Mouse (Mus musculus): ENCODE results near the gene St5. TPM values are rescaled to one million over a fixed set of nuclear protein-coding genes. Genes with fewer than 3 reads are reported as not detected.

Gene St5
- polyA plus RNA-seq, 1 experiment from 2014 or later, result 20.1 TPM

GRCm38 (mm10) chr7:109618721-109619120, 84.7 kb downstream of the St5 start:
- Histone ChIP-seq H3K4me1 (replicated peaks) (peaks cover 62% of the 10 kb centered on the region), H3K4me3 (replicated peaks) (no peak overlapping the region), H3K36me3 (replicated peaks) (no peaks in the 10 kb centered on the region), H3K4me2 (no peak overlapping the region), H3K27ac (replicated peaks) (no peak overlapping the region), H3K9ac (no peak overlapping the region), H3K27me3 (no peaks in the 10 kb centered on the region), H3K9me3 (replicated peaks) (no peaks in the 10 kb centered on the region)
- WGBS (ENCODE audit: insufficient replicate concordance), result 16% methylated on average over 6 of the region's 6 CpGs
- no peak for ATAC-seq (ENCODE audit: insufficient read depth)

- Histone ChIP-seq H3K4me2 (no peak overlapping the region), H3K36me3 (replicated peaks) (no peaks in the 10 kb centered on the region), H3K27ac (replicated peaks) (no peak overlapping the region), H3K9me3 (replicated peaks) (no peaks in the 10 kb centered on the region), H3K4me3 (replicated peaks) (no peak overlapping the region), H3K27me3 (no peaks in the 10 kb centered on the region), H3K9ac (no peak overlapping the region), H3K4me1 (replicated peaks) (peaks cover 61% of the 10 kb centered on the region)
- no peak for ATAC-seq (ENCODE audit: insufficient read depth)
- WGBS (ENCODE audit: insufficient replicate concordance), result 69% methylated on average over 3 of the region's 3 CpGs
Observed at GRCm38 (mm10) chr7:109617838-109618237, 85.6 kb downstream of the St5 start.

GRCm38 (mm10) chr7:109616034-109616979, 87.1 kb downstream of the St5 start:
- peaks cover 66% of the 10 kb centered on the region for H3K4me1 ChIP-seq (replicated peaks)
- peak; percentile 81 for ATAC-seq (ENCODE audit: insufficient read depth)
- WGBS (ENCODE audit: insufficient replicate concordance), result 9% methylated on average over 25 of the region's 25 CpGs
- H3K27ac ChIP-seq (replicated peaks), result peak overlapping the region; percentile 46
- H3K4me3 ChIP-seq (replicated peaks), result peak overlapping the region; percentile 40
- H3K9ac ChIP-seq, result peak overlapping the region; percentile 40; the same call in 1 of the 2 replicates
- no peaks in the 10 kb centered on the region for H3K9me3 ChIP-seq (replicated peaks)
- no peaks in the 10 kb centered on the region for H3K36me3 ChIP-seq (replicated peaks)
- no peaks in the 10 kb centered on the region for H3K27me3 ChIP-seq
- H3K4me2 ChIP-seq, result peak overlapping the region; percentile 69

DNA sequence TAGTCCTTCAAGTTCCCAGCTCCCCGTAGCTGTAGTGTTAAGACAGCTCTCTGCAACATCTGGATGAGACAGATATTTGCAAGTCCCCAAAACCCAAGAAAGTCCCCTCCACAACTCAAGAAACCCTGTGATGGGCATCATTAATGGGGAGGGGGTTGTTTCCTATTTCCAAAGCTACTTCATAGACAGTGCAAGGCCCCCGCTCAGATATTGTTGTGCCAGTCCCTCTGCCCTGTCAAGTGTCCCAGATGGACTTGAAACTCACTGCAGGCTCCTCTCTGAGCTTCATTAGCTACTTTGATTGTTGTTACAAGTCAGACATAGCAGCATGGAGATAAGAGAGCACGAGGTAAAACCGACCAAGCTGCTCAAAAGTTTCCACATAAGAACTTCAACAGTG, 87.8 kb downstream of the St5 start:
- H3K9me3 ChIP-seq (replicated peaks), result no peaks in the 10 kb centered on the region
- no peak overlapping the region for H3K9ac ChIP-seq
- no peak for ATAC-seq (ENCODE audit: insufficient read depth)
- peak overlapping the region; percentile 1; the same call in 1 of the 2 replicates for H3K27ac ChIP-seq (replicated peaks)
- 41% methylated on average over 4 of the region's 4 CpGs for WGBS (ENCODE audit: insufficient replicate concordance)
- no peaks in the 10 kb centered on the region for H3K27me3 ChIP-seq
- H3K36me3 ChIP-seq (replicated peaks), result no peaks in the 10 kb centered on the region
- H3K4me1 ChIP-seq (replicated peaks), result peaks cover 62% of the 10 kb centered on the region
- H3K4me3 ChIP-seq (replicated peaks), result no peak overlapping the region
- H3K4me2 ChIP-seq, result peak overlapping the region; percentile 69

GRCm38 (mm10) chr7:109614939-109615338, 88.5 kb downstream of the St5 start:
- no peak overlapping the region for H3K9ac ChIP-seq
- H3K4me1 ChIP-seq (replicated peaks), result peaks cover 64% of the 10 kb centered on the region
- no peaks in the 10 kb centered on the region for H3K36me3 ChIP-seq (replicated peaks)
- WGBS (ENCODE audit: insufficient replicate concordance), result 61% methylated on average over 4 of the region's 4 CpGs
- no peak overlapping the region for H3K4me3 ChIP-seq (replicated peaks)
- no peak overlapping the region for H3K27ac ChIP-seq (replicated peaks)
- H3K27me3 ChIP-seq, result no peaks in the 10 kb centered on the region
- H3K9me3 ChIP-seq (replicated peaks), result no peaks in the 10 kb centered on the region
- ATAC-seq (ENCODE audit: insufficient read depth), result no peak
- no peak overlapping the region for H3K4me2 ChIP-seq

- H3K4me3 ChIP-seq (replicated peaks), result no peak overlapping the region
- no peak overlapping the region for H3K4me2 ChIP-seq
- no peak for ATAC-seq (ENCODE audit: insufficient read depth)
- peaks cover 61% of the 10 kb centered on the region for H3K4me1 ChIP-seq (replicated peaks)
- H3K9me3 ChIP-seq (replicated peaks), result no peaks in the 10 kb centered on the region
- H3K36me3 ChIP-seq (replicated peaks), result no peaks in the 10 kb centered on the region
- H3K27me3 ChIP-seq, result no peaks in the 10 kb centered on the region
- WGBS (ENCODE audit: insufficient replicate concordance), result 66% methylated on average over 5 of the region's 5 CpGs
- no peak overlapping the region for H3K9ac ChIP-seq
- no peak overlapping the region for H3K27ac ChIP-seq (replicated peaks)
Observed at GRCm38 (mm10) chr7:109613531-109614021, 89.8 kb downstream of the St5 start.

GRCm38 (mm10) chr7:109613051-109613450, 90.4 kb downstream of the St5 start:
- H3K9ac ChIP-seq, result no peak overlapping the region
- WGBS (ENCODE audit: insufficient replicate concordance), result 74% methylated on average over 3 of the region's 3 CpGs

DNA sequence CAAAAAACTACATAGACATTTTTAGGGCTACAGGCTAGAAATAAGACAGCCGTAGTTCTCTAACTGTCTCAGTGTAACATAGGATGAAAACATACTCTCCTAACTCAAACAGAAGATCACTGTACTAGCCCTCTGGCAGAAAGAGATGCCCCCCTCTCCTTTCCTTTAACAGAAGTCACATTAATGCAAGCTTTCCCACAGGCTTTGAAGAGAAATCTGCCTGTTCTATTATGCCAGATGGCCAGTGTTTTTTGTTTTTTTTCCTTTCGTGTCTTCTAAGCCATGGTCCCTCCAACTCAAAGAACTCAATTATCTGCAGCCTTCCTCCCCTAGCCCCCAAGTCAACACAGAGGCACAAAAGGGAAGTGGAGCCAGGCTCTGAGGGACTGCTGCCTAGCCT, 90.9 kb downstream of the St5 start:
- 65% methylated on average over 2 of the region's 2 CpGs for WGBS (ENCODE audit: insufficient replicate concordance)
- H3K36me3 ChIP-seq (replicated peaks), result no peaks in the 10 kb centered on the region
- no peak overlapping the region for H3K9ac ChIP-seq
- H3K4me3 ChIP-seq (replicated peaks), result no peak overlapping the region
- no peaks in the 10 kb centered on the region for H3K27me3 ChIP-seq
- H3K4me1 ChIP-seq (replicated peaks), result peaks cover 53% of the 10 kb centered on the region
- H3K4me2 ChIP-seq, result no peak overlapping the region
- H3K9me3 ChIP-seq (replicated peaks), result no peaks in the 10 kb centered on the region
- H3K27ac ChIP-seq (replicated peaks), result no peak overlapping the region
- no peak for ATAC-seq (ENCODE audit: insufficient read depth)

More at GRCm38 (mm10) chr7:109613051-109613450, 90.4 kb downstream of the St5 start:
- H3K9me3 ChIP-seq (replicated peaks), result no peaks in the 10 kb centered on the region
- no peak overlapping the region for H3K4me3 ChIP-seq (replicated peaks)
- H3K4me1 ChIP-seq (replicated peaks), result peaks cover 57% of the 10 kb centered on the region
- no peak overlapping the region for H3K27ac ChIP-seq (replicated peaks)
- no peaks in the 10 kb centered on the region for H3K27me3 ChIP-seq
- no peak overlapping the region for H3K4me2 ChIP-seq
- no peaks in the 10 kb centered on the region for H3K36me3 ChIP-seq (replicated peaks)
- ATAC-seq (ENCODE audit: insufficient read depth), result no peak

DNA sequence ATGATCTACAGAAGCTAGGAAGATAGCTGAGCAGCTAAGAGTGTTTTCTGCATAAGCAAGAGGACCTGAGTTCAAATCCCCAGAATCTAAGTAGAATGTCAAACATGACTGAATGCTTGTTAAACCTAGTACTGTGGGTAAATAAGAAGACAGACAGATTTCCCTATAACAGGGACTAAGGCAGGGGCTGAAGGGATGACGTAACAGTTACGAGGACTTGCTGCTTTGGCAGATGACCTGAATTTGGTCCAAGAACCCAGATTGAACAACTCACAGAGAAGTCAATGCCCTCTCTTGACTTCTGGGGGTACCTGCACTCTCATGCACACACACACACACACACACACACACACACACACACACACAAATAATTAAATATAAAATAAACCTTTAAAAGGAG, 93.1 kb downstream of the St5 start:
- no peak overlapping the region for H3K27ac ChIP-seq (replicated peaks)
- H3K4me3 ChIP-seq (replicated peaks), result no peak overlapping the region
- 81% methylated on average over 2 of the region's 2 CpGs for WGBS (ENCODE audit: insufficient replicate concordance)
- peaks cover 32% of the 10 kb centered on the region for H3K4me1 ChIP-seq (replicated peaks)
- no peak for ATAC-seq (ENCODE audit: insufficient read depth)
- no peaks in the 10 kb centered on the region for H3K9me3 ChIP-seq (replicated peaks)
- no peak overlapping the region for H3K4me2 ChIP-seq
- no peaks in the 10 kb centered on the region for H3K27me3 ChIP-seq
- no peaks in the 10 kb centered on the region for H3K36me3 ChIP-seq (replicated peaks)
- no peak overlapping the region for H3K9ac ChIP-seq

GRCm38 (mm10) chr7:109609565-109610345, 93.7 kb downstream of the St5 start:
- Histone ChIP-seq H3K4me1 (replicated peaks) (peaks cover 26% of the 10 kb centered on the region), H3K27ac (replicated peaks) (no peak overlapping the region)
- 66% methylated on average over 6 of the region's 6 CpGs for WGBS (ENCODE audit: insufficient replicate concordance)

DNA sequence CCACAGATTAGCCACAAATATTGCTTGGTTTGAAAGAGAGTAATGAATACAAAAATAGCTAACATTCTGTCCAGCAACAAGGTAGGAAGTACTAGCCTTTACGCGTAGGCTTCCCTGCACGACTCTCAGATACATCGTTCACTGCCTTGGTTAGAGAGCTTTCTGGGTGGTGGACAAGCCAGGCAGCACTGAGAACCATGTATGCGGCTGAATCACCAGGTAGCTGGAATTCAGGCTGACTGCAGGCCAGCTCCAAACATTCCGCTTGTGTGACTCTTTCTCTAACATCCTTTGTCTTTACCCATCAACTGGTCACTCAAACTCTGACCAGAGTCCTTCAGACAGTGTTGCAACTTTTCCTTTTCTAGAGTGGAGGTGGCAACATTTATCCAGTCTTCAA, 94.6 kb downstream of the St5 start:
- no peak overlapping the region for H3K9ac ChIP-seq
- H3K4me2 ChIP-seq, result no peak overlapping the region
- peaks cover 22% of the 10 kb centered on the region for H3K4me1 ChIP-seq (replicated peaks)
- ATAC-seq (ENCODE audit: insufficient read depth), result no peak
- H3K4me3 ChIP-seq (replicated peaks), result no peak overlapping the region
- H3K36me3 ChIP-seq (replicated peaks), result no peaks in the 10 kb centered on the region
- H3K9me3 ChIP-seq (replicated peaks), result no peaks in the 10 kb centered on the region
- WGBS (ENCODE audit: insufficient replicate concordance), result 82% methylated on average over 6 of the region's 6 CpGs
- no peak overlapping the region for H3K27ac ChIP-seq (replicated peaks)
- no peaks in the 10 kb centered on the region for H3K27me3 ChIP-seq

More at GRCm38 (mm10) chr7:109609565-109610345, 93.7 kb downstream of the St5 start:
- no peaks in the 10 kb centered on the region for H3K9me3 ChIP-seq (replicated peaks)
- no peaks in the 10 kb centered on the region for H3K27me3 ChIP-seq
- no peak overlapping the region for H3K4me2 ChIP-seq
- H3K9ac ChIP-seq, result no peak overlapping the region
- no peak overlapping the region for H3K4me3 ChIP-seq (replicated peaks)
- no peaks in the 10 kb centered on the region for H3K36me3 ChIP-seq (replicated peaks)
- ATAC-seq (ENCODE audit: insufficient read depth), result no peak
